20 mouse cellular contexts compared by ENCODE assay signal in the genomic region with DNA sequence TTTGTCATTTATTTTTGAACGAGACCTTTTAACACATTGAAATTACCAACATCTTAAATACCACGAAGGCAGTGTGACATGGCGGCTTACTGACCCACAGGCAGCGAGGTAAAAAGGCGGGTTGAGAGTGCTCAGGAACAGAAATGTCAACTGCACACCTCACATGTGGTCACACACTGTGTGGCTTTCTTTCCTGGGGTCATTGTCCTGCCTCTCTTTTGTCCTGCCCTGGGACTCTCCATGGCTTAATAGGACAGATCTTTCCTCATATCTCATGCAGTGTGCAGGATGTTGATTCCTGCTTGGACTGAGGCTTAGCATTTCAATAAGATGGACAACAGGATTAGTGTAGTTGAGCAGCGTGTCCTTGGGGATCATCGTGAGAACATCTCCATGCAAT.
DNase-seq lines count a peak whose midpoint lies in the region; ATAC-seq and TF ChIP-seq lines count a peak whose summit lies in the region.
"Had no signal": no experiment of that assay in that cellular context is flagged by ENCODE, and none has a peak within 500 bp of the region (broad histone marks: within the 10 kb centered on the region; RNA-seq: fewer than 3 reads in every experiment).

No protein-coding gene starts in this region.

- peak; percentile 38 for DNase-seq in midbrain, embryonic 10.5 days (ENCODE audit: low spot score)
- peak; percentile 26 for DNase-seq in brain, embryonic 14.5 days (ENCODE audit: low read depth)
- peak; percentile 46 for DNase-seq in midbrain, embryonic 14.5 days
- DNase-seq in lung, postnatal 25 days (ENCODE audit: low spot score) = no peak
- DNase-seq in cerebellum, postnatal 10 days = no peak
- DNase-seq: adrenal gland, adult 2 months; adrenal gland, postnatal 10 days; adrenal gland, postnatal 25 days; cerebellum, adult 11-12 months; cerebellum, adult 8-10 months; cerebellum, adult 9-11 months; cerebellum, postnatal 25 days; forebrain, postnatal 0 days had no signal

- peak overlapping the region; percentile 49; the same call in 1 of the 2 replicates for H3K27ac ChIP-seq in midbrain, embryonic 10.5 days (replicated peaks)
- H3K27ac ChIP-seq in midbrain, embryonic 16.5 days (ENCODE audit: low read length) = no peak overlapping the region
- peak overlapping the region; percentile 1; the same call in 1 of the 2 replicates for H3K27ac ChIP-seq in midbrain, embryonic 12.5 days (replicated peaks)
- H3K27ac ChIP-seq in midbrain, embryonic 14.5 days (replicated peaks; ENCODE audit: low read depth, low read length) = no peak overlapping the region
- H3K27ac ChIP-seq: embryonic facial prominence, embryonic 10.5 days; embryonic facial prominence, embryonic 12.5 days; forebrain, embryonic 13.5 days; forebrain, embryonic 15.5 days had no signal

- no peak for ATAC-seq in midbrain, embryonic 16.5 days
- peak; percentile 69 for ATAC-seq in midbrain, embryonic 12.5 days (ENCODE audit: low FRiP score, low read depth)
- peak; percentile 58; the same call in 1 of the 2 replicates for ATAC-seq in midbrain, embryonic 14.5 days (ENCODE audit: low FRiP score, low TSS enrichment)
- ATAC-seq in granulocyte monocyte progenitor cell, adult 5-6 weeks (replicated peaks; ENCODE audit: poor library complexity, severe bottlenecking) = no peak
- ATAC-seq: forebrain, embryonic 13.5 days; forebrain, embryonic 15.5 days; forebrain, postnatal 0 days had no signal

- H3K27me3 ChIP-seq in midbrain, embryonic 10.5 days (ENCODE audit: low read depth, poor library complexity, severe bottlenecking) = peaks cover 70% of the 10 kb centered on the region
- no peaks in the 10 kb centered on the region for H3K27me3 ChIP-seq in midbrain, embryonic 16.5 days (ENCODE audit: control insufficient read depth, insufficient read depth, low read depth, low read length)
- peaks cover 40% of the 10 kb centered on the region for H3K27me3 ChIP-seq in midbrain, embryonic 12.5 days
- H3K27me3 ChIP-seq in midbrain, embryonic 14.5 days (ENCODE audit: control insufficient read depth, insufficient read depth, low read length) = no peaks in the 10 kb centered on the region
- H3K27me3 ChIP-seq: embryonic facial prominence, embryonic 12.5 days; forebrain, embryonic 13.5 days; forebrain, embryonic 15.5 days had no signal

- peaks cover 44% of the 10 kb centered on the region for H3K4me1 ChIP-seq in midbrain, embryonic 10.5 days
- H3K4me1 ChIP-seq in midbrain, embryonic 16.5 days (ENCODE audit: control insufficient read depth, insufficient read depth, low read length) = 0 out of 2 replicates have a peak, but pooled peaks cover 3% of the 10 kb centered on the region
- H3K4me1 ChIP-seq in midbrain, embryonic 12.5 days = peaks cover 19% of the 10 kb centered on the region
- peaks cover 10% of the 10 kb centered on the region for H3K4me1 ChIP-seq in midbrain, embryonic 14.5 days (ENCODE audit: control insufficient read depth, insufficient read depth, low read length)
- H3K4me1 ChIP-seq: embryonic facial prominence, embryonic 12.5 days; forebrain, embryonic 15.5 days had no signal

- WGBS in midbrain, embryonic 10.5 days = 60% methylated on average over 7 of the region's 7 CpGs
- 35% methylated on average over 7 of the region's 7 CpGs for WGBS in midbrain, embryonic 16.5 days
- 35% methylated on average over 7 of the region's 7 CpGs for WGBS in midbrain, embryonic 12.5 days
- WGBS in midbrain, embryonic 14.5 days = 15% methylated on average over 7 of the region's 7 CpGs

- no peak overlapping the region for H3K4me3 ChIP-seq in midbrain, embryonic 10.5 days
- H3K4me3 ChIP-seq in midbrain, embryonic 16.5 days (ENCODE audit: low read depth, low read length) = no peak overlapping the region
- no peak overlapping the region for H3K4me3 ChIP-seq in midbrain, embryonic 12.5 days
- no peak overlapping the region for H3K4me3 ChIP-seq in midbrain, embryonic 14.5 days (replicated peaks; ENCODE audit: low read depth, low read length)
- H3K4me3 ChIP-seq: embryonic facial prominence, embryonic 10.5 days; embryonic facial prominence, embryonic 12.5 days; forebrain, embryonic 13.5 days; forebrain, embryonic 15.5 days had no signal

- no peaks in the 10 kb centered on the region for H3K36me3 ChIP-seq in midbrain, embryonic 10.5 days
- no peaks in the 10 kb centered on the region for H3K36me3 ChIP-seq in midbrain, embryonic 16.5 days (ENCODE audit: control insufficient read depth, insufficient read depth, low read length)
- no peaks in the 10 kb centered on the region for H3K36me3 ChIP-seq in midbrain, embryonic 12.5 days
- H3K36me3 ChIP-seq in midbrain, embryonic 14.5 days (ENCODE audit: control insufficient read depth, insufficient read depth, low read length) = no peaks in the 10 kb centered on the region
- H3K36me3 ChIP-seq: embryonic facial prominence, embryonic 10.5 days; embryonic facial prominence, embryonic 12.5 days; forebrain, embryonic 15.5 days had no signal

- no peak for TF ChIP-seq CTCF in brain, embryonic 14.5 days (IDR thresholded peaks at IDR 0.05; ENCODE audit: borderline replicate concordance, extremely low read depth, insufficient read depth, insufficient read length)

- no peak overlapping the region for H3K4me2 ChIP-seq in midbrain, embryonic 16.5 days (ENCODE audit: low read length)
- H3K4me2 ChIP-seq in midbrain, embryonic 12.5 days (replicated peaks) = no peak overlapping the region
- H3K4me2 ChIP-seq in midbrain, embryonic 14.5 days (ENCODE audit: low read length) = no peak overlapping the region
- H3K4me2 ChIP-seq: embryonic facial prominence, embryonic 12.5 days; forebrain, embryonic 13.5 days; forebrain, embryonic 15.5 days had no signal

- H3K9ac ChIP-seq in midbrain, embryonic 16.5 days (ENCODE audit: low read depth, low read length) = no peak overlapping the region
- H3K9ac ChIP-seq in midbrain, embryonic 12.5 days (replicated peaks) = no peak overlapping the region
- no peak overlapping the region for H3K9ac ChIP-seq in midbrain, embryonic 14.5 days (replicated peaks; ENCODE audit: low read length)
- H3K9ac ChIP-seq: embryonic facial prominence, embryonic 12.5 days; forebrain, embryonic 13.5 days; forebrain, embryonic 15.5 days; forebrain, postnatal 0 days had no signal

- H3K9me3 ChIP-seq in midbrain, embryonic 10.5 days (replicated peaks) = no peaks in the 10 kb centered on the region
- H3K9me3 ChIP-seq in midbrain, embryonic 16.5 days (replicated peaks; ENCODE audit: control insufficient read depth, low read length, poor library complexity, severe bottlenecking) = no peaks in the 10 kb centered on the region
- no peaks in the 10 kb centered on the region for H3K9me3 ChIP-seq in midbrain, embryonic 12.5 days
- no peaks in the 10 kb centered on the region for H3K9me3 ChIP-seq in midbrain, embryonic 14.5 days (ENCODE audit: control insufficient read depth, low read length)
- H3K9me3 ChIP-seq: embryonic facial prominence, embryonic 10.5 days; embryonic facial prominence, embryonic 12.5 days; forebrain, embryonic 13.5 days; forebrain, embryonic 15.5 days had no signal

- no peak for TF ChIP-seq POLR2A in brain, embryonic 14.5 days (IDR thresholded peaks at IDR 0.05; ENCODE audit: borderline replicate concordance, extremely low read depth, insufficient read depth, insufficient read length, poor library complexity, severe bottlenecking)

Comparison
In these comparisons a context has a peak if more than half of its experiments do, and no peak if none do; other contexts are left out.
1. H3K27ac ChIP-seq: peak in midbrain, embryonic 10.5 days (single experiment) and midbrain, embryonic 12.5 days (single experiment); none in midbrain, embryonic 16.5 days (single experiment) and midbrain, embryonic 14.5 days (single experiment).
2. ATAC-seq: peak in midbrain, embryonic 12.5 days (single experiment) and midbrain, embryonic 14.5 days (single experiment); none in midbrain, embryonic 16.5 days (single experiment) and granulocyte monocyte progenitor cell, adult 5-6 weeks (single experiment).
3. DNase-seq: peak in midbrain, embryonic 10.5 days (single experiment), brain, embryonic 14.5 days (single experiment) and midbrain, embryonic 14.5 days (single experiment); none in lung, postnatal 25 days (single experiment) and cerebellum, postnatal 10 days (0 of 2).